Mouse (Mus musculus) liver, adult 2 months (tissue): ENCODE results near the gene Mcm2. TPM values are rescaled to one million over a fixed set of nuclear protein-coding genes. Genes with fewer than 3 reads are reported as not detected.

Source experiments
- DNase-seq: peaks from one replicate; pipeline ENCODE4 v3.0.0-alpha.2; 2011; ENCODE audit warnings: low read depth, low spot score; ENCODE audit errors: extremely low read depth
- H3K27ac ChIP-seq: fragments of 200-500 bp; replicated peaks from 2 replicates; pipeline ENCODE4 v1.5.1; 2012; ENCODE audit warnings: low read depth, mild to moderate bottlenecking, control low read depth, inconsistent platforms, low read length; ENCODE audit not compliant: insufficient read depth
- H3K27me3 ChIP-seq: fragments of 200-500 bp; 2 replicates; pipeline ENCODE4 v1.6.1; 2012; ENCODE audit warnings: mild to moderate bottlenecking, moderate library complexity, low read length, inconsistent platforms; ENCODE audit not compliant: control insufficient read depth, insufficient read depth
- H3K36me3 ChIP-seq: fragments of 200-500 bp; 2 replicates; pipeline ENCODE4 v1.6.1; 2012; ENCODE audit warnings: low read length, inconsistent platforms; ENCODE audit not compliant: control insufficient read depth, insufficient read depth
- H3K4me1 ChIP-seq: fragments of 200-500 bp; 2 replicates; pipeline ENCODE4 v1.6.1; 2011; ENCODE audit warnings: low read length; ENCODE audit not compliant: control insufficient read depth, insufficient read depth
- H3K4me3 ChIP-seq: fragments of 200-500 bp; 2 replicates; pipeline ENCODE4 v1.5.1; 2011; ENCODE audit warnings: low read depth, mild to moderate bottlenecking, control low read depth, low read length, moderate library complexity; ENCODE audit not compliant: insufficient read depth
- H3K79me2 ChIP-seq: fragments of 200-500 bp; 2 replicates; pipeline ENCODE4 v1.6.1; 2012; ENCODE audit warnings: inconsistent platforms, mild to moderate bottlenecking, low read length, moderate library complexity; ENCODE audit not compliant: control insufficient read depth, insufficient read depth
- H3K9ac ChIP-seq: fragments of 200-500 bp; 2 replicates; pipeline ENCODE4 v1.6.1; 2012; ENCODE audit warnings: low read depth, mild to moderate bottlenecking, control low read depth, inconsistent platforms, low read length
- CTCF ChIP-seq: fragments of 200-500 bp; IDR thresholded peaks from 2 replicates; pipeline ENCODE4 v1.5.1; 2011; ENCODE audit warnings: low read depth, low read length, control low read depth
- POLR2A ChIP-seq: fragments of 200-500 bp; IDR thresholded peaks from 2 replicates; pipeline ENCODE4 v1.6.1; 2011; ENCODE audit warnings: low read length, control low read depth; ENCODE audit not compliant: insufficient read depth; ENCODE audit errors: extremely low read depth
- WGBS: fragments of 180-500 bp; shearing (Covaris S2); methylation state at CpG from one replicate; pipeline ENCODE4 v1.1.7; 2018; 5-methylcytosine and 5-hydroxymethylcytosine counted together
- polyA plus RNA-seq: library from polyadenylated mRNA; depleted of rRNA; stranded (reverse); fragments of >200 nt; gene quantifications from 2 replicates; pipeline ENCODE4 v1.2.3, GENCODE M21; 2012
- total RNA-seq: library from RNA; depleted of rRNA; stranded (reverse); fragments of >200 nt; gene quantifications from 2 replicates; pipeline ENCODE4 v1.2.3, GENCODE M21; 2014

Mcm2 gene
- total and polyA plus RNA-seq, 2 experiments: 2.4 to 3.3 TPM

GRCm38 (mm10) chr6:88843241-88843640, 55.3 kb downstream of the Mcm2 start:
- 81% methylated on average over 7 of the region's 7 CpGs for WGBS
- no peaks in the 10 kb centered on the region for H3K36me3 ChIP-seq
- TF ChIP-seq POLR2A (no peak), CTCF (no peak)

GRCm38 (mm10) chr6:88842731-88843151, 55.8 kb downstream of the Mcm2 start:
- TF ChIP-seq CTCF (no peak), POLR2A (no peak)
- Histone ChIP-seq H3K4me1 (peaks cover 11% of the 10 kb centered on the region), H3K79me2 (peaks cover 4% of the 10 kb centered on the region; the same call in 1 of the 2 replicates), H3K4me3 (peak overlapping the region; percentile 66), H3K36me3 (no peaks in the 10 kb centered on the region; the same call in 1 of the 2 replicates), H3K9ac (peak overlapping the region; percentile 86), H3K27me3 (no peaks in the 10 kb centered on the region), H3K27ac (0 out of 2 replicates have a peak overlapping the region, but pooled peaks have one; percentile 2)
- 2% methylated on average over 32 of the region's 32 CpGs for WGBS
- DNase-seq: no peak

More at GRCm38 (mm10) chr6:88843241-88843640, 55.3 kb downstream of the Mcm2 start:
- Histone ChIP-seq H3K27me3 (no peaks in the 10 kb centered on the region), H3K4me3 (peak overlapping the region; percentile 66; the same call in 1 of the 2 replicates), H3K27ac (no peak overlapping the region), H3K79me2 (peaks cover 4% of the 10 kb centered on the region; the same call in 1 of the 2 replicates), H3K9ac (peak overlapping the region; percentile 86), H3K4me1 (peaks cover 11% of the 10 kb centered on the region)
- no peak for DNase-seq

- peak; percentile 79 for TF ChIP-seq POLR2A
- peak; percentile 67 for TF ChIP-seq CTCF
- H3K27ac ChIP-seq: peak within 1 kb of the TSS; percentile 81
- no peaks in the 10 kb centered on the region for H3K27me3 ChIP-seq
- H3K4me3 ChIP-seq: peak within 1 kb of the TSS; percentile 87
- under 1% methylated on average over 72 of the region's 72 CpGs for WGBS
- H3K79me2 ChIP-seq: peaks cover 4% of the 10 kb centered on the region; the same call in 1 of the 2 replicates
- H3K9ac ChIP-seq: peak within 1 kb of the TSS; percentile 94
- H3K4me1 ChIP-seq: peaks cover 11% of the 10 kb centered on the region
- H3K36me3 ChIP-seq: no peaks in the 10 kb centered on the region; the same call in 1 of the 2 replicates
- peak; percentile 100 for DNase-seq
Observed at GRCm38 (mm10) chr6:88841781-88842689, 56.5 kb downstream of the Mcm2 start, which contains the start of gene Abtb1. Abtb1 (minus strand) TSS chr6:88841984.

- Histone ChIP-seq H3K4me1 (peaks cover 11% of the 10 kb centered on the region), H3K9ac (peak overlapping the region; percentile 94), H3K27ac (peak overlapping the region; percentile 81), H3K79me2 (peaks cover 4% of the 10 kb centered on the region; the same call in 1 of the 2 replicates), H3K27me3 (no peaks in the 10 kb centered on the region), H3K4me3 (peak overlapping the region; percentile 87), H3K36me3 (peaks cover 2% of the 10 kb centered on the region; the same call in 1 of the 2 replicates)
- DNase-seq: no peak
- WGBS: 2% methylated on average over 22 of the region's 22 CpGs
- no peak for TF ChIP-seq CTCF
- TF ChIP-seq POLR2A: no peak
Observed at GRCm38 (mm10) chr6:88841514-88841780, 57.1 kb downstream of the Mcm2 start.

GRCm38 (mm10) chr6:88840791-88841513, 57.6 kb downstream of the Mcm2 start:
- Histone ChIP-seq H3K9ac (peak overlapping the region; percentile 94), H3K27me3 (no peaks in the 10 kb centered on the region), H3K79me2 (peaks cover 4% of the 10 kb centered on the region; the same call in 1 of the 2 replicates), H3K36me3 (peaks cover 2% of the 10 kb centered on the region; the same call in 1 of the 2 replicates), H3K27ac (peak overlapping the region; percentile 81), H3K4me1 (peaks cover 11% of the 10 kb centered on the region), H3K4me3 (peak overlapping the region; percentile 87)
- WGBS: 55% methylated on average over 9 of the region's 9 CpGs
- TF ChIP-seq POLR2A (no peak), CTCF (no peak)
- no peak for DNase-seq
